Mouse (Mus musculus) fibroblast of lung, adult 2 months (primary cell): ENCODE results near the gene Slc38a3.

Experiments
- DNase-seq: peaks from one replicate; pipeline ENCODE4 v3.0.0-alpha.2; 2011; ENCODE audit warnings: low read depth

Gene Slc38a3

GRCm38 (mm10) chr9:107665308-107665707, 4.0 kb downstream of the Slc38a3 start:
- no peak for DNase-seq

DNA sequence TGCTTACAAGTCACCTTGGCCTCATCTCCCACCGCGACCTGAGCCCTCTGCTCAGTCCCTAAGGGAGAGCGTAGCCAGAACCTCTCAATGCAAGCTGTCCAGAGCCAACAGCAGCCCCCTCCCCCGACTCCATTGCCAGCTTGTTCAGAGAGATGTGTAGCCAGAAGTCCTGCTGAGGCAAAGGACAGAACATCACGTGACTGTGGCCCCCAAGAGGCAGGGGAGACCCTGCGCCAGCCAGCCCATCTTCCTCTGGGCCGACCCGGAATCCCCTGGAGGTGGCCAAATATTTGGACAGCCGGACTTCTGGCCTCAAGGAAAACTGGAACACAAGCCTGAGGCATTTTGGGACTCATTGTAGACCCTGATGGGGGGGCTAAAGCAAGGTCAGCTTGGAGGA, 5.8 kb downstream of the Slc38a3 start:
- DNase-seq, result no peak

DNA sequence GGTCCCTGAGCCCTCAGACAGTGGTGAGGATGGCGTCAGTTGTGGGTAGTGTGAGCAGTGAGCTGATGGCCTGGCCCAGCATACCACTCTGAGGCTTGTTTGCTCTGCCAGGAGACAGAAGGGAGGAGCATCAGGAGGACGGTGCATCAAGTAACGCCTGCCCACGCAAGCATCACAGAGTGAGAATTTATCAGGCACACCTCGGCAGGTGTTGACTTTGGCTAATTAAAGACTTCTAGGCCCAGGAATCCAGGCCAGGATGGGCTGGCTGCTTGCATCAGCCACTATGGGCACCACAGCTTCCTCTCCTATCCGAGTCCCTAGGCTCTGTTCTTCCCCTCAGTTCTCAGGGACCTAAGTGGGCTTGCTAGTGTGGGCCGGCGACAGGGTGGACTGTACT, 7.0 kb downstream of the Slc38a3 start:
- no peak for DNase-seq

DNA sequence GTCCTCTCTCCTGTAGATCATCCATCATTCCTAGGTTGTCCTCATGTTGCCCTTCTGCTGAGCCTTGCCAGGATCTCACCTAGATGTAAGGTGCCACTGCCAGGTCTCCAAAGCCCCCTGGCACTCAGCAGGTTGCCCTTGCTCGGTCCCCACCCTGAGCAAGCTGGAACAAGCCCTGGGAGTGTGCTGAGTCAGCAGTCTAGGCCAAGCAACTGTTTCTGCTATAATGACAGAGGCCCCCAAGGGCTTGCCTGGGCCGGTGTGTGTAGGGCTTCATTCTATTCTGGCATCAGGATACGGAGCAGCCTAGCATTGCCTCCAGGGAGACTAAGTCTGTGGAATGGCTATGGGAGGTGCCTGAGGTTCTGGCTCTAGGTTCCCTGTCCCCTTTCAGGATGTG, 8.6 kb downstream of the Slc38a3 start:
- DNase-seq, result no peak

GRCm38 (mm10) chr9:107659961-107660360, 9.4 kb downstream of the Slc38a3 start:
- no peak for DNase-seq

DNA sequence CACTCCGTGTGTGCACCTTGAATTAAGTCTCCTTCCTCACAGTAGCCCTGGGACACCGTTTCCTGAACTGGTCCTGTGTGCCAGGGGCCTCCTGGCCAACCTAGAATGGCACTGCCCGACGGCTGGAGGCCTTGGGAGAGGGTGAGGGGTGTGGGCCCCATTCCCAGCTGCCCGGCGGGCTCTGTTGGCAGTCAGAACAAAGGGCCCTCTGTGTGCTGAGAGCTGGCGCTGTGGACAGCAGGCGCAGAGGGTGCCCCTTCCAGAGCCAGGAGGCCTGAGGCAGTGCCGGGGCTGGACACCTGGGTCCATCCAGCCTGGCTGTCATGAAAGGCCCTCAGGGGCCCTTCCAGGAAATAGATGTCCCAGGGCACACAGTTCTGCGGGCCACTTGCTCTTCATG, 9.8 kb downstream of the Slc38a3 start:
- DNase-seq, result no peak

- DNase-seq, result no peak
Measured at GRCm38 (mm10) chr9:107658096-107658495, 11.2 kb downstream of the Slc38a3 start.

- DNase-seq, result no peak
Measured at GRCm38 (mm10) chr9:107657144-107657543, 12.2 kb downstream of the Slc38a3 start.

DNA sequence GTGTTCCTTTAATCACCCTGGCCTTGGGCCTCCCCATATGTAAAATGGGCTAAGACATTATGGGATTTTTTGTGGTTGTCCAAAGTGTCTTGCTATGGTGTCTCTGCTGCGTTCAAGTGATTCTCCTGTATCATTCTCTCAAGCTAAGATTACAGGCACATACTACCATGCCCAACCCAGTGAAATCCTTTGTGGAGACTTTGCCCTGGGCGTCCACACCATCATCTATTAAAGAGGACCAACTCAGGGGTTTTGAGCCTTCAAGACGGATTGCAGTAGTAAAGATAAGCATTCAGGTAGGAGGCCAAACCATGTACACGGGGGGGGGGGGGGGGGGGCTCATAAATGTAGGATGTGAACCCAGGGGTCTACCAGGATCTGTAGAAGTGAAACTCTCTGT, 14.7 kb downstream of the Slc38a3 start:
- no peak for DNase-seq

- no peak for DNase-seq
Measured at GRCm38 (mm10) chr9:107653474-107653873, 15.9 kb downstream of the Slc38a3 start.

GRCm38 (mm10) chr9:107650708-107651481, 18.4 kb downstream of the Slc38a3 start:
- DNase-seq, result no peak

GRCm38 (mm10) chr9:107650225-107650624, 19.1 kb downstream of the Slc38a3 start:
- DNase-seq, result no peak

DNA sequence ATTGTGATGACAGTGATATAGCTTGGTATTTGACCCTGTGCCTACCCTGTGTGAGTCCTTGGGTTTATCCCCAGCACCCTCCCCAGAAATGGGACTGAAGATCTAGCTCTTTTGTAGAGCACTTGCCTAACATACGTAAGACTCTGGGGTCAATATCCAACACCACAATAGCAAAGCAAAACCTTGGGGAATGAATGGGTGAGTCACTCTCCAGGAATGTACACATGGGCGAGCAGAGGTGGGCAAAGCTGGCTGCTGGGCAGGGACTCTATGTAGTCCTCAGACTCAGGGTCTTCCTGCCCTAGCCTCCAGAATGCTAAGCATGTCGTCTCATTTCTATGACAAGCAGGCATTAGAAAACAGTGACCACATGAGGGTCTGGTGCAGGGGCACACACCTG, 20.6 kb downstream of the Slc38a3 start:
- DNase-seq, result no peak

DNA sequence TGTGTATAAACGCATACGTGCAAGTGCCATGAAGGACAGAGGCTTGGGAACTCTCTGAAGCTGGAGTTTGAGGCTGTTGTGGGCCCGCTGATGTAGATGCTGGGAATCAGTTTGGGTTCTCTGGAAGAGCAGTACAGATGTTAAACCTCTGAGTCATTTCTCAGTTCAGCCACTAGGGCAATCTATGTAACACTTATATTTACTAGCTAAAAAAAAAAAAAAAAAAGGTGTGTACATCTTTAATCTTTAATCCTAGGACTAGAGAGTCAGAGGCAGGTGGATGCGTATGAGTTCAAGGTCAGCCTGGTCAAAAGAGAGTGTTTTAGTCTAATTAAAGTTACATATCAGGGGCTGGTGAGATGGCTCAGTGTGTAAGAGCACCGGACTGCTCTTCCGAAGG, 22.4 kb downstream of the Slc38a3 start:
- no peak for DNase-seq

GRCm38 (mm10) chr9:107645577-107645976, 23.8 kb downstream of the Slc38a3 start:
- DNase-seq, result no peak

- no peak for DNase-seq
Measured at GRCm38 (mm10) chr9:107645153-107645510, 24.2 kb downstream of the Slc38a3 start.

DNA sequence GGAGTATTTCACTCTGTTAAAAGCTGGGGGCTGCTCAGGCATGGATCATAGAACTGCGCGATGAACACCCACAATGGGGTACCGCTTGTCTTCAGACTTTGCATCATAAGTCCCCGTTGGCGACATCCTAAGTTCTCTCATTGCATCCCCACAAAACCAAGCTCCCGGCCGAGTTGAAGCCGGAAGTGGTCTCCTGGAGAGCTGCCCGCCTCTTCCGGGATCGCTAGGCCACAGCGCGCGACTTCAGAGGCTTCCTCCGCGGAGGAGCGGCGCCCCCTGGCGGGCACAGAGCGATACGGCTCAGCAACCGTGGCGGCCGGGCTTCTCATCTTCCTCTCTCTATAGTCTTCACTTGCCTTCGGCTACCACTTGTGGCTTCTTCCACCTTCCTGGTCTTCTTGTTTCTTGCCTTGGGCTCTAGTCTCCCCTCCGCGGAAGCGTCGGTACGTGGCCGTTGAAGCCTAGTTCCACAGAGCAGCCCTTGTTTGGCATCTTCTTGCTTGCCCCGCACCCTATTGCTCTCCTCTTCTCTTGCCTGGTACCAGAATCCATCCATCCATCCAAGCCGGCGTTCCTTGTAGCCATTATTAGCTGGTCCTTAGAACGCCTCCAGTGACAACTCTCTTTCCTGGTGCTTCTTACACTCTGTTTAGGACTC, 24.7 kb downstream of the Slc38a3 start:
- DNase-seq, result no peak

DNA sequence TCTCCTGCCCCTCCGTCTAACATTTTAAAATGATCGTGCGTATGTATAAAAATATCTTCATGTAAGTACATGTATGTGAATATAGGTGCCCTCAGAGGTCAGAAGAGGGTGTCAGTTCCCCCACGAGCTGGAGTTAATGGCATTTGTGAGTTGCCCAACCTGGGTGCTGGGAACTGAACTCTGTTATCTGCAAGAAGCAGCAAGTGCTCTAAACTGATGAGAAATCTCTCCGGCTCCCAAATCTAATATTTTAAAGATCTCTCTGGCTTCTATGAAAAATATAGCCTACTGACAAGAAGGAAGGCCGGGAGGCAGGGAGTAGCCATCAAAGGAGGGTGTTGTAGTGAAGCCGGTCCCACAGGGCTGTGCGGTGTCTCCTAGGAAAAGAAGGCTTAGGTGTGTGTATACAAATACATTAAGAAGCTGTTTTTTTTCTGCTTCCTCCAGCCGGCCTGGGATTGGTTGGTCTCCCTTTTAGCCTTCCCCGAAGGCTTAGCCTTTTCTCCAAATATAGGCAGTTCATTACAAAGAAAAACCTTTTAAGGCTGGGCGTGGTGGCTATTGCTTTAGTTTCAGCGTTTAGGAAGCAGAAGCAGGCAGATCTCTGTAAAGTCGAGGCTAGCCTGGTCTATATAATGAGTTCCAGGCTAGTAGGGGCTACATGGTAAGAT, 25.7 kb downstream of the Slc38a3 start:
- DNase-seq, result no peak

- no peak for DNase-seq
Measured at GRCm38 (mm10) chr9:107641666-107642065, 27.7 kb downstream of the Slc38a3 start.

DNA sequence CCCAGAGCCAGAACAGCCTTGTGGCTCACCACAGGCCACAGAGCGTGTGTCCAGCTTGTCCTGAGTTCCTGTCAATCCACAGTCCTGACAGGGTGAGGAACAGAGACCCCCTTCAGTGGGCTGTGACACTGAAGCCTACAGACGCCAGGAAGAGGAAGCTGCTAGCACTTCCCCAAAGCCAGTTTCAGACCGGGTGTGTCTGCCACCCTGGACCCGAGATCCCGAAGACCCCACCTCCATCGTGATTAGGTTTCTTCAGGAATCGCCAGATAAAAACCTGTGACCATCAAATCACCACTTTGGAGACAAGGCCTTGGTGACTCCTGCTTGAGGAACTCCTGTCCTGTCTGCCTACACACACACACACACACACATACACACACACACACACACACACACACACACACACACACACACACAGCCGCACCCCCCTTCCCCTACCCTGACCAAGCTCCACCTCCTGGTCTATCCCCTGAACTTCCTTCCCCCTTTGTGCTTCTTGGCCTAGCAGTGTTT, 29.0 kb downstream of the Slc38a3 start:
- DNase-seq, result no peak

DNA sequence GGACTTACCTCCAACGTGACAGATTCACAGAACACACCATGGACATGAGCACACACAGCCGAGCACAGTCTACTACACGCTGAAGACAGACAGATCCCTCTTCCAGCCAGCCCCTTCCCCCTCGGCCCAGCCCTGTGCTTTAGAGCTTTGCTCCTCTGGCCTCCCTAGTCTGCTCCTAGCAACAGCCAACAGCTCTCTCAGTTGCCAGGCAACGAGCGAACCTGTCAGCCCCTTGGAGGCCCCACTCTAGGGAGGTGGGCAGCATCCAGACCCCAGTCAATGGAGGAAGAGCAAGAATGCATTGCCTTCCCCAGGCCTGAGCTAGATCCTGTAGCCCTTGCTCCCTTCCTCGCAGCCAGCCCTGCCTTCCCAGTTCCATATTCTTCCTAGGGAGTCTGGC, 32.3 kb downstream of the Slc38a3 start:
- DNase-seq, result no peak

GRCm38 (mm10) chr9:107635279-107636028, 33.9 kb downstream of the Slc38a3 start, which contains the start of gene Gnai2:
Gnai2 (minus strand) TSS chr9:107635367.
- peak; percentile 95 for DNase-seq
